Mouse (Mus musculus) embryonic fibroblast, embryonic 13.5 days (primary cell): ENCODE data around the gene Fam169a.

Source experiments
- CTCF ChIP-seq: IDR thresholded peaks from 2 replicates; pipeline ENCODE4 v1.5.1; 2011; ENCODE audit warnings: mild to moderate bottlenecking, control low read depth, low read length, moderate library complexity, borderline replicate concordance; ENCODE audit not compliant: insufficient read depth
- POLR2A ChIP-seq: IDR thresholded peaks from 2 replicates; pipeline ENCODE4 v1.6.1; 2011; ENCODE audit warnings: low read depth, mild to moderate bottlenecking, control low read depth, low read length, moderate library complexity

DNA sequence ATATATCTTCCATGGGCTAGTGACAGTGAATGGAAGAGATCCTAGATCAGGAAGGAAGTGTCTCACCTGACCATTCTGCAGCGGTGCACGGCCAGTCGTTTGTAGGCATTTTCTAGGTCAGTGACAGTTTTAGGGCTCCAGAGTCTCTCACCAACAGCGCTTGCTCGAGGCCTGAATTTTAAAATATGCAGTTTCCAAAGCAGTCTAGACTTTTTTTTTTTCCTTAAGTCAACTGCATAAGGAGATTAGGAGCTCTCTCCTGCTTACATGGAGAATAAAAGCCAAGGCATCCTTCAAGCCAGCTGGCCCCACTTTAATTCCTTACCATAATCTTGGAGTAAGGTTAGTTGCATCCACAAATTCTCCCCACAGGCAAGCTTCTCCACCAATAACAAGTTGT, 109.6 kb downstream of the Fam169a start:
- TF ChIP-seq CTCF (no peak), POLR2A (no peak)
